Mouse (Mus musculus): Measurements from ENCODE around the gene Atxn2. TPM values are rescaled to one million over a fixed set of nuclear protein-coding genes. Genes with fewer than 3 reads are reported as not detected.
A peak's percentile ranks its signal among the peaks of the same experiment; 100 is the strongest.
"Not testable (repeated sequence)": the region's sequence is repeated elsewhere in the genome, so short reads cannot be mapped to it uniquely, and the experiment has no call there.

The Atxn2 gene
- total RNA-seq, 1 experiment from 2014 or later, result 24.4 TPM

GRCm38 (mm10) chr5:121704512-121705248 is 6.5 kb upstream of the Atxn2 start:
- no peak for ATAC-seq (replicated peaks; ENCODE audit: insufficient number of reproducible peaks, low FRiP score, low TSS enrichment, poor library complexity, severe bottlenecking)

DNA sequence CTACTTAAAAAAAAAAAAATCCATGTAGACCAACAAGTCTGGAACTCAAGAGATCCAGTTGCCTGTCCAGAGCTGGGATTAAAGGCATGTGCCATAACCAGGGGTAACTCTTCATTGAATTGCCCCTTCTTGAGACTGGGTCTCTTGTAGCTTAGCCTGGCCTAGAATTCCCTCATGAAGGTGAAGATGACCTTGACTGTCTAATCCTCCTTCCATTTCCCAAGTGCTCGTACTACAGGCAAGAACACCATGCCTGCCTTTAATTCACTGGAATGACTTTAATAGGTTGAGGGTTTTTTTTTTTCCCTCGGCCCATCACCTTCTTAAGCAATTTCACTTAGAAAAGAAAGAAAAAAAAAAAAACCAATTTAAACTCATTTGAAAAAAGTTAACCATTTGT is 735 bp upstream of the Atxn2 start:
- ATAC-seq (replicated peaks; ENCODE audit: insufficient number of reproducible peaks, low FRiP score, low TSS enrichment, poor library complexity, severe bottlenecking), result no peak

DNA sequence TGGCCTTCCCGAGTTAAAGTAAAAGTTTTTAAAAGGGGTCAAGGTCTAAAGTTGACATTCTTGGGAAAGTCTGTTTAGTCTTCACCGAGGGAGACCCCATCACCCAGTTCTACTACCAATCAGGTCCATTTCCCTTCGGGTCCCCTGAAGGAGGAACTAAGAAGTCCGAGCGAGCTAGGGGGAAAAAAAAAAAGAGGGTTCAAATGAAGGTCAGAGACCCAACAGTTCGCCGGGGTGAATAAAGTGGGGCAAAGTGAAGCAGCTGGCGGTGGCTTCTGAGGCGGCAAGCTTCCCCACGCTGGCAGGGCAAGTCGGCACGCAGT is 325 bp upstream of the Atxn2 start:
- peak; percentile 62; the same call in 1 of the 2 replicates for ATAC-seq (replicated peaks; ENCODE audit: insufficient number of reproducible peaks, low FRiP score, low TSS enrichment, poor library complexity, severe bottlenecking)

DNA sequence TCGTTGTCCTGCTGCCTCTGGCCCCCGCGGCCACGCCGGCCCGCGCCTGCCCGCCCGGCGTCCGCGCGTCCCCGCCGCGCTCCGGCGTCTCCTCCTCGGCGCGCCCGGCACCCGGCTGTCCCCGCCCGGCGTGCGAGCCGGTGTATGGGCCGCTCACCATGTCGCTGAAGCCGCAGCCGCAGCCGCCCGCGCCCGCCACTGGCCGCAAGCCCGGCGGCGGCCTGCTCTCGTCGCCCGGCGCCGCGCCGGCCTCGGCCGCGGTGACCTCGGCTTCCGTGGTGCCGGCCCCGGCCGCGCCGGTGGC is 743 bp downstream of the Atxn2 start:
- no peak for ATAC-seq (replicated peaks; ENCODE audit: insufficient number of reproducible peaks, low FRiP score, low TSS enrichment, poor library complexity, severe bottlenecking)

DNA sequence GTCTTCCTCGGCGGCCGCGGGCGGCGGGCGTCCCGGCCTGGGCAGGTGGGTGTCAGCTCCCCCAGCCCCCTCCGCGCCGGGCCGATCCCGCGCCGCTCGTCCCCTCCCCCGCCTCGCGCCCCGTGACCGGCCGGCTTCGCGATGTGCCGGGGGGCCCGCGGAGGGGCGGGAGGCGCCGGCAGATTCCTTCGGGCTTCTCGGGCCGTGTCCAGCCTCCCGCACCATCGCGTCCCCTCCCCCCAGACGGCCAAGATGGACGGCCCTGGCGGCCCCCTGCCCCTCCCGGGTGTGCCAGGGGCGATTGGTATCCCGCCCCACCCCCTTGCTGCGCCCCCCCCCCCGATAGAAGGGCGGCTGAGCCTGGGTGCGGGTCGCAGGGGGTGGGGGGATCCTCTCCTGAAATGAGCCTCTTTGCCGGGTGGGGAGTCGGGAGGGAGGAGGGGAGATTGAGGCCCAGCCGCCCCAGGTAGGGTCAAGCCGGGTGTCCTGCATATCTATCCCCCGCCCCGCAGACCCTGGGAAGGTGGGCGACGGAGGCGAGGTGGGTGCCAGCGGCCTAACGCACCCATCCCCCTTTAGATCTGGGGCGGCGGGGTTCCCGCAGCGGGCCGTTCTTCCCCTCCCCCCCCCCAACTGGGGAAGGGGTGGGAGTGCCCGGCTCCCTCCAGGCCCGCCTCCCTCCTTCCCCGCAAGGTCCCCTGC is 1.2 kb downstream of the Atxn2 start:
- ATAC-seq (replicated peaks; ENCODE audit: insufficient number of reproducible peaks, low FRiP score, low TSS enrichment, poor library complexity, severe bottlenecking), result no peak

DNA sequence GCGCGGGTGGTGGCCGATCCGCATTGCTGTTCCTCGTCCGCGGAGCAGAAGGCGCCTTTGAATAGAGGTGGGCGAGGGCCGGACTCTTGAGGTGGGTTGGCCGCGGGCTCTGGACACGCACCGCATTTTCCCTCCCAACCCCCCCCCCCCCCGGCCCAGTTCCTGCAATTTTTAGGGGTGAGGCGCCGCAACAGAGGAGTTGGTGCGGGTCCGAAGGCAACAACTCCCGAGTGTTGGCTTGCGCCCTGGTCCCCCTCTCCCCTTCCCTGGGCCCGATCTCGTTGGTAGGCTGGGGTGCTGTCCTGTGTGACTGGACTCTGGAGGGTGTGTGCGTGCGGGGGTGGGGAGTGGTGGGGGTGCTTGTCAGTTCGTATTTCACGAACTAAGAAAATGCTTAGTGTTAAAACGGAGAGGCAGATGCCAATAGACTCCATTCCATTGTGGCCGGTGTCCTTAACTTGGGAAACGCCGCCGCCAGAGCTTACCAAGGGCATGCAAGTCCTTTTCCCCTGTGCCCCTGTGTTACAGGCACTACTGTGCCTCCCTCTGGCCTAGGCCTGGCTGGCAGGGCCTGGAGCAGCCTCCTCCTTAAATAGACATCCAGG is 1.9 kb downstream of the Atxn2 start:
- ATAC-seq (replicated peaks; ENCODE audit: insufficient number of reproducible peaks, low FRiP score, low TSS enrichment, poor library complexity, severe bottlenecking), result no peak

DNA sequence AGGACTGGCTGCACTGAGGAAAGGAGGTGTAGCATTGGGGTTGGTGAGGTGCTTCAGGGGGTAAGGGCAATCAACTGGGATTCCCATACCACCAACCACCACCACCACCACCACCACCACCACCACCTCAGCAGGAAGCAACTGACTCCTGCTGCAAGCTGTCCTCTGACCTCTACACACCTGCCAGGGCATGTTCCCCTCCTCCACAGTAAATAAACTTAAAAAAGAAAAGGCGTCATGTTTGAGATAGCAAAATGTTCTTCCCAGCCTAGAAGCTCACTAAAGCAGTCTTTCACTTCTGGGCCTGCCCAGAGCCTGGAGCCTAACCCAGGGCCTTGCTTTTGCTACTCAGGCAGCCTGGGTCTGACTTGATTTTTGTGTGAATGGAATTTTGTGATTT is 3.2 kb downstream of the Atxn2 start:
- ATAC-seq (replicated peaks; ENCODE audit: insufficient number of reproducible peaks, low FRiP score, low TSS enrichment, poor library complexity, severe bottlenecking), result no peak

GRCm38 (mm10) chr5:121714928-121715327 is 3.8 kb downstream of the Atxn2 start:
- no peak for ATAC-seq (replicated peaks; ENCODE audit: insufficient number of reproducible peaks, low FRiP score, low TSS enrichment, poor library complexity, severe bottlenecking)

DNA sequence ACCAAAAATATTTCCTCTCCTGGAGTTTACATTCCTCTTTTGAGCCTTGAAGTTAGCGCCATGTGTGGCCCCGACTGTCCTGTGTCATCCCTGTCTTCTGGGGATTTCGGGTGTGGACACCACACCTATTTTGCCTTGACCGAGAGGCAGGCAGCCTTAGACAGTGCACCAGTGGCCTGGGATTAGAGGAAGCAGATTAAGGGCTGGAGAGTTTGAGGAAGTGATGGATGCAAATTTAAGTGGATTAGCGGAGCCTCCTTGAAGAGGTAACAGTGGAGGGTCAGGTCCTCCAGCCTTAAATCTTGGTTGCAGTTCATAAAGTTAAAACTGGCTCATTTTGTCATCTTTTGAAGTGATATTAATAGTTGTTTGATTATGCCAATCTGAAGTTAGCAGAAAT is 7.3 kb downstream of the Atxn2 start:
- ATAC-seq (replicated peaks; ENCODE audit: insufficient number of reproducible peaks, low FRiP score, low TSS enrichment, poor library complexity, severe bottlenecking), result peak; percentile 60

DNA sequence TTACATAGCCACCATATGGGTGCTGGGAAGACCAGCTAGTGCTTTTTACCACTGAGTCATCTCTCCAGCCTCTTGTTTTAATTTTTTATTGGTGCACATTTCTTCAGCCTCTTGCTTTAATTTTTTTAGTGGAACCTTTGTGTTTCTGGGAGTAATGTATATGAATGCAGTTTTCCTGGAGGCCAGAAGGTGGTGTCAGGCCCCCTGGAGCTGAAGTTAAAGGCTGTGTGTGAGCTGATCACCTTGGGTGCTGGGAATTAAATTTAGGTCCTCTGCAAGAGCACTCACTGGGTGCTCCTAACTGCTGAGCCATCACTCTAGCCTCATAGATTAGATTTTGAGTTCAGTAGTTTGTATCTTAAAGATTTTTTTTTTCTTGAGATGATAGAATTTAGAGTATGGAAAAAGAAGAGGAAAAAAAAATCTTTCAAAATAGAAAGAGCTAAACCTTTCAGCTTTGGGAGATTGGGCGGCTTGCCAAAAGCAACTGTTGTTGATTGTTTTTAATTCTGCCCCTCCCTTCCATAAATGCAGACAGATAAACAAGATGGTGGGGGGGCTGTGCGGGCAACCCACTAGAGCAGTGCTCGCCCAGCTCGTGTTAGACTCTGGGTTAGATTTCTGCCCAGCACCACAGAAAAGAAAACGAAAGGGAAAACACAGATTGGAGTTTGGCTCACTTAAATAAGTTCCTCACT is 9.9 kb downstream of the Atxn2 start:
- no peak for ATAC-seq (replicated peaks; ENCODE audit: insufficient number of reproducible peaks, low FRiP score, low TSS enrichment, poor library complexity, severe bottlenecking)

DNA sequence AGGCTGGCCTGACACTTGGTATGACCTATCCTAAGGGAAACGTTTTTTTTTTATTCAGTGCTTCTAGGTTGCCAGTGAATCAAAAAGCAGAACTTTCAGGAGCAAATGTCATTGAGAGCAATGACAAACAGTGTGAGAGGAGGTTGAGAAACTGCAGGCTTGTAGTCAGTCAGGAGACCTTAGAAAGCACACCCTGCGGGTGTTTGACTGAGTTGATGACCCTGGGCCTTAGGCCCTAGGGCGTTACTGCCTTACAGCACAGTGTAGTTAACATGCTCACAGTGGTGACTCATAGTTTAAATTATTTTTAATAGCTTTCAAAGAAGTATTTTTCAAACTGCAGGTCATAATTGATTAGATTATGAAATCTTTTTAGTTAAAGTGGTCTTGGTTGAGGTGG is 10.7 kb downstream of the Atxn2 start:
- ATAC-seq (replicated peaks; ENCODE audit: insufficient number of reproducible peaks, low FRiP score, low TSS enrichment, poor library complexity, severe bottlenecking), result peak; percentile 74

DNA sequence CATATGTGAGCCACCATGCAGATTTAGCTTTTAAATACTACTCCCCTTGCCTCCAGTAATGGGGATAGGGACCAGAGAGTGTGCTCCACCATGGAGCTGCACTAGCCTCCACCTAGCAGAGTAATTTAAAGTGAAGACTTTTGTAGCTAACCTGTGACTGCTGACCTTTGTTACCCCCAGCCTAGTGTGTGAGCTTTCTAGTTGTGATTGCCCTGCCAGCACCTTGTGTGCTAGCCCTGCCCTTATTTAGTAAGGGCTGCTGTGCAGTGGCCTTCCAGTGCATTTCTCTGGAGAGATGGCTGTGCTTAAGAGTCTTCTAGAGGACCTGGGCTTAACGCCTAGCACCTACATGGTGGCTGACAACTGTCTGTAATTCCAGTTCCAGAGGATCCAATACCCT is 13.5 kb downstream of the Atxn2 start:
- ATAC-seq (replicated peaks; ENCODE audit: insufficient number of reproducible peaks, low FRiP score, low TSS enrichment, poor library complexity, severe bottlenecking), result no peak

- ATAC-seq (replicated peaks; ENCODE audit: insufficient number of reproducible peaks, low FRiP score, low TSS enrichment, poor library complexity, severe bottlenecking), result no peak
Measured at GRCm38 (mm10) chr5:121730057-121730456, 18.9 kb downstream of the Atxn2 start.

GRCm38 (mm10) chr5:121736641-121737040 is 25.5 kb downstream of the Atxn2 start:
- ATAC-seq (replicated peaks; ENCODE audit: insufficient number of reproducible peaks, low FRiP score, low TSS enrichment, poor library complexity, severe bottlenecking), result no peak

GRCm38 (mm10) chr5:121738162-121738561 is 27.0 kb downstream of the Atxn2 start:
- ATAC-seq (replicated peaks; ENCODE audit: insufficient number of reproducible peaks, low FRiP score, low TSS enrichment, poor library complexity, severe bottlenecking), result not testable (repeated sequence)

- no peak for ATAC-seq (replicated peaks; ENCODE audit: insufficient number of reproducible peaks, low FRiP score, low TSS enrichment, poor library complexity, severe bottlenecking)
Measured at GRCm38 (mm10) chr5:121738576-121739191, 27.5 kb downstream of the Atxn2 start.

DNA sequence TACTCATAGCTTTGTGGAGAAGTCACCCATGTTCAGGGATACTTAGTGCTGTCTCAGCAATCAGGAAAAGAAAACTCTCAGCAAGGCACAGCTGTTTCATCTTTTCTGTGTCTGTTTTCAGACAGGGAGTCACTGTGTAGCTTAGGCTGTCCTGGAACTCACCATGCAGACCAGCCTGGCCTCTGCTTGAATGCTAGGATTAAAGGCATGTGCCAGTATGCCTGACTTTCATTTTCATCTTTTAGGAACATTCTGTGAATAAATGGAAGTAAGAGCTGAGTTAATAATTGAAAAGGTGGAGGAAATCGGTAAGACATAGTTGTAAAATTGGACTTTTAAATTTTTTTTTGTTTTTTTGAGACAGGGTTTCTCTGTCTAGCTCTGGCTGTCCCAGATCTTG is 29.4 kb downstream of the Atxn2 start:
- no peak for ATAC-seq (replicated peaks; ENCODE audit: insufficient number of reproducible peaks, low FRiP score, low TSS enrichment, poor library complexity, severe bottlenecking)

GRCm38 (mm10) chr5:121742915-121743314 is 31.8 kb downstream of the Atxn2 start:
- no peak for ATAC-seq (replicated peaks; ENCODE audit: insufficient number of reproducible peaks, low FRiP score, low TSS enrichment, poor library complexity, severe bottlenecking)

GRCm38 (mm10) chr5:121747884-121748594 is 36.9 kb downstream of the Atxn2 start:
- ATAC-seq (replicated peaks; ENCODE audit: insufficient number of reproducible peaks, low FRiP score, low TSS enrichment, poor library complexity, severe bottlenecking), result not testable (repeated sequence)
